Mouse (Mus musculus) myocyte (in vitro differentiated cells): ENCODE results near the gene Tmem252. TPM values are rescaled to one million over a fixed set of nuclear protein-coding genes. Genes with fewer than 3 reads are reported as not detected.
A peak's percentile ranks its signal among the peaks of the same experiment; 100 is the strongest.

Source experiments
- H3K27me3 ChIP-seq: one replicate; pipeline ENCODE4 v1.6.1; 2011; ENCODE audit not compliant: control insufficient read depth, insufficient read depth, insufficient read length
- H3K36me3 ChIP-seq: one replicate; pipeline ENCODE4 v1.6.1; 2011; ENCODE audit not compliant: control insufficient read depth, insufficient read depth
- H3K4me2 ChIP-seq: one replicate; pipeline ENCODE4 v1.6.1; 2011; ENCODE audit warnings: low read depth, control low read depth
- H3K4me3 ChIP-seq: one replicate; pipeline ENCODE4 v1.5.1; 2011; ENCODE audit warnings: mild to moderate bottlenecking, control low read depth, moderate library complexity
- H3K79me2 ChIP-seq: one replicate; pipeline ENCODE4 v1.6.1; 2011; ENCODE audit not compliant: control insufficient read depth, insufficient read depth
- H3ac ChIP-seq: one replicate; pipeline ENCODE4 v1.6.1; 2011; ENCODE audit not compliant: control insufficient read depth, insufficient read length
- CEBPB ChIP-seq: IDR thresholded peaks from 2 replicates; pipeline ENCODE4 v1.6.1; 2011; ENCODE audit warnings: mild to moderate bottlenecking, moderate library complexity; ENCODE audit not compliant: poor library complexity, insufficient read depth, severe bottlenecking
- E2F4 ChIP-seq: IDR thresholded peaks from one replicate; pipeline ENCODE4 v1.6.1; 2011; ENCODE audit warnings: mild to moderate bottlenecking, control low read depth, moderate library complexity; ENCODE audit not compliant: insufficient read depth
- MAX ChIP-seq: IDR thresholded peaks from one replicate; pipeline ENCODE4 v1.6.1; 2011; ENCODE audit warnings: low read depth, mild to moderate bottlenecking, control low read depth
- MYOD1 ChIP-seq, 3 experiments: IDR thresholded peaks; one replicate each; pipeline ENCODE4 v1.6.1; 2011; ENCODE audit warnings: control low read depth in 2 of 3, low read depth in 2 of 3, mild to moderate bottlenecking in 2 of 3, moderate library complexity in 1 of 3; ENCODE audit not compliant: insufficient read length in 2 of 3, control insufficient read depth in 1 of 3
- MYOG ChIP-seq, 3 experiments: IDR thresholded peaks; one replicate each; pipeline ENCODE4 v1.6.1; 2011; ENCODE audit warnings: control low read depth in 2 of 3, low read depth in 2 of 3, mild to moderate bottlenecking in 2 of 3; ENCODE audit not compliant: insufficient read length in 2 of 3, control insufficient read depth in 1 of 3, insufficient read depth in 1 of 3
- POLR2A ChIP-seq: IDR thresholded peaks from one replicate; pipeline ENCODE4 v1.6.1; 2011; ENCODE audit warnings: low read depth, mild to moderate bottlenecking, control low read depth, moderate library complexity; ENCODE audit not compliant: insufficient read length
- POLR2AphosphoS2 ChIP-seq: IDR thresholded peaks from one replicate; pipeline ENCODE4 v1.6.1; 2011; ENCODE audit warnings: low read depth, control low read depth; ENCODE audit not compliant: insufficient read length
- REST ChIP-seq: IDR thresholded peaks from one replicate; pipeline ENCODE4 v1.6.1; 2011; ENCODE audit warnings: mild to moderate bottlenecking, control low read depth, moderate library complexity; ENCODE audit not compliant: insufficient read depth, insufficient read length
- SRF ChIP-seq: IDR thresholded peaks from one replicate; pipeline ENCODE4 v1.6.1; 2011; ENCODE audit warnings: low read depth; ENCODE audit not compliant: control insufficient read depth, insufficient read length
- TCF12 ChIP-seq: IDR thresholded peaks from one replicate; pipeline ENCODE4 v1.6.1; 2011; ENCODE audit warnings: mild to moderate bottlenecking, control low read depth; ENCODE audit not compliant: poor library complexity, insufficient read depth, severe bottlenecking
- TCF3 ChIP-seq: IDR thresholded peaks from one replicate; pipeline ENCODE4 v1.6.1; 2011; ENCODE audit warnings: low read depth, control low read depth; ENCODE audit not compliant: insufficient read length
- USF1 ChIP-seq: IDR thresholded peaks from one replicate; pipeline ENCODE4 v1.6.1; 2011; ENCODE audit warnings: low read depth, mild to moderate bottlenecking, control low read depth, moderate library complexity
- polyA plus RNA-seq: library from polyadenylated mRNA; unstranded; fragments of >200 nt; fragmentation: generic; extraction: Trizol; gene quantifications from one replicate; pipeline ENCODE4 v1.2.1, GENCODE M21; 2012; ENCODE audit warnings: missing spikeins

Tmem252 gene
- polyA plus RNA-seq, 1 experiment = 2.7 TPM

DNA sequence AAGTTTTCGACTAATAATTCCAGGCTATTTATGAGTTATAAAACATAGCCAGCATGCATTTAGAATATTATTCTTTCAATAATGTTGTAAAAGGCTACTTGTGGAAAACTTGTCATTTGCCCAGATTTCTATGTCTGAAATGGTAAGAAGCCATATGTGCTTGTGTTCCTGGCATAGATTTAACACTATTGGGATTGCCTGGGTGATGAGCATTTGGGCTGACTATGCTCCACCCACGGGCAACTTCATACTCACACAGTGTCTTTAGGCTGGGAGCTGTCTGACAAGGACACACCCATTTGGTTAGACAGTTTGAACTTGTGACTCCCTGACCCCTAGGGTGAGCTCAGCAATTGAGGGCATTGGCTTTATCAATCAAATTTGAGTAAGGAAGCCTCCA lies 30.5 kb downstream of the Tmem252 start:
- peak overlapping the region; percentile 25 for H3K4me2 ChIP-seq
- H3ac ChIP-seq = no peak overlapping the region
- no peaks in the 10 kb centered on the region for H3K27me3 ChIP-seq
- H3K4me3 ChIP-seq = no peak overlapping the region
- TF ChIP-seq POLR2AphosphoS2 (no peak), TCF12 (no peak), E2F4 (no peak), CEBPB (no peak), TCF3 (no peak), USF1 (no peak), MYOG (IDR thresholded peaks at IDR 0.05; ENCODE audit: control insufficient read depth in 1 of 3, insufficient read depth in 1 of 3, insufficient read length in 2 of 3, low read depth in 2 of 3) (no peak), MAX (no peak), MYOD1 (IDR thresholded peaks at IDR 0.05; ENCODE audit: control insufficient read depth in 1 of 3, insufficient read length in 2 of 3, low read depth in 2 of 3) (no peak), POLR2A (no peak), REST (no peak)
- H3K36me3 ChIP-seq = no peaks in the 10 kb centered on the region
- no peaks in the 10 kb centered on the region for H3K79me2 ChIP-seq

DNA sequence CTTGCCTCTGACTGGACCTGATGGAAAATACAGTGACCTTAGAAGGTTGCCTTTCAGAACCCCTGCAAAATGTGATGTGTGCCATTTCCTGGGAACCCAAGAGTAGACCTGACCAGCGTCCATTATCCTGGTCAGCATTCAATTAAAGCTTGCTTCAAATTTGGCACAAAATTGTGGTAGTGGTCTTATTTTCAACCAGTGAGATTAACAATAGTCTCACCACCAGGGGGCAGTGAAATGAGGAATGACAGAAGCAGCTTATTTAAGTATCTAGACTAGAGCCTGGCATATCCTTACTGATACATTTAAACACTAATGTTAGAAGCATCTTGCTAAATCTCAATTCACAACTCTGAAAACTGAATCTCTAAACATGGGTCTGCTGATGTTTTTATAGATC lies 31.6 kb downstream of the Tmem252 start:
- no peak overlapping the region for H3K4me3 ChIP-seq
- no peak overlapping the region for H3ac ChIP-seq
- no peaks in the 10 kb centered on the region for H3K79me2 ChIP-seq
- TF ChIP-seq E2F4 = no peak
- no peak for TF ChIP-seq CEBPB
- TF ChIP-seq TCF3 = no peak
- no peak for TF ChIP-seq REST
- TF ChIP-seq TCF12 = no peak
- TF ChIP-seq POLR2AphosphoS2 = no peak
- no peak for TF ChIP-seq MYOD1 (IDR thresholded peaks at IDR 0.05; ENCODE audit: control insufficient read depth in 1 of 3, insufficient read length in 2 of 3, low read depth in 2 of 3)
- TF ChIP-seq POLR2A = no peak
- TF ChIP-seq MAX = no peak
- no peak for TF ChIP-seq USF1
- no peak for TF ChIP-seq SRF
- no peak for TF ChIP-seq MYOG (IDR thresholded peaks at IDR 0.05; ENCODE audit: control insufficient read depth in 1 of 3, insufficient read depth in 1 of 3, insufficient read length in 2 of 3, low read depth in 2 of 3)
- H3K27me3 ChIP-seq = no peaks in the 10 kb centered on the region
- no peaks in the 10 kb centered on the region for H3K36me3 ChIP-seq
- no peak overlapping the region for H3K4me2 ChIP-seq

DNA sequence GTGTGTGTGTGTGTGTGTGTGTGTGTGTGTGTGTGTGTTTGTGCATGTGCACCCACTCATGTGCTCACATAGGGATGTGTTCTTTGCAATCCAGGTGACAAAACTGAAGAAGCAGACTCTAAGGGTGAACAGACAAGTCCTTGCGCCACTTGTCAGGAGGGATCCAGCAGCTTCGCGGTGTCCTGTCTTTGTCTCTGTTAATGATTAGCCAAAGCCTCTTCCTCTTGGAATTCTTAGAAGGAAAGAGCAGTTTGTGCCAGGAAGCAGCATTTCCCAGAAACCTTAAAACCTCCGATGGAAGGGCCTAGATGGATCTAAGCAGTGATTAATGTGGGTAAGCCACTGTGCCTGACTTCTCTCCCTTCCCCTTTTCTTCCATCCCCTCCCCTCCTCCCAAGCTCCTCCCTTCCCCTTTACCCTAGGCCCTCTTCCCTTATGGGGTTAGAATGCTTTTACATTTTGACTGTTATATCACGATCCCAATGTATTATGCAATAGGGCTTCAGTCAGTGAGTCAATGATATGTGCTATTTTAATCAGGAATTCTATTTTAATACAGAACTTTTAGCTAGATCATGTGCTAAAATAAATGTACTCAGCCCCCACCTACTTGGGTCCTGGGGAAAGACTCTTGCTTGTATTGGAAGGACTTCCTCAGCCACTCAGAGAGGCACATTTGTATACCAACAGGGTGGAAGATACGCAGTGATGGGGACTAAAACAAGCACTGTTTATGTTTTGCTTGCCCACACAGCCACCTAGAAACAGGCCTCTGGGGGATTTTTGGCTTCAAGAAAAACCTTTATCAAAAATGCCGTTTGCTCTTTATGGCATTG lies 33.5 kb downstream of the Tmem252 start:
- no peak for TF ChIP-seq TCF3
- TF ChIP-seq CEBPB = peak; percentile 70
- TF ChIP-seq USF1 = no peak
- no peak for TF ChIP-seq MAX
- TF ChIP-seq POLR2A = no peak
- H3ac ChIP-seq = no peak overlapping the region
- no peak overlapping the region for H3K4me2 ChIP-seq
- no peaks in the 10 kb centered on the region for H3K27me3 ChIP-seq
- no peak overlapping the region for H3K4me3 ChIP-seq
- no peaks in the 10 kb centered on the region for H3K36me3 ChIP-seq
- no peaks in the 10 kb centered on the region for H3K79me2 ChIP-seq

DNA sequence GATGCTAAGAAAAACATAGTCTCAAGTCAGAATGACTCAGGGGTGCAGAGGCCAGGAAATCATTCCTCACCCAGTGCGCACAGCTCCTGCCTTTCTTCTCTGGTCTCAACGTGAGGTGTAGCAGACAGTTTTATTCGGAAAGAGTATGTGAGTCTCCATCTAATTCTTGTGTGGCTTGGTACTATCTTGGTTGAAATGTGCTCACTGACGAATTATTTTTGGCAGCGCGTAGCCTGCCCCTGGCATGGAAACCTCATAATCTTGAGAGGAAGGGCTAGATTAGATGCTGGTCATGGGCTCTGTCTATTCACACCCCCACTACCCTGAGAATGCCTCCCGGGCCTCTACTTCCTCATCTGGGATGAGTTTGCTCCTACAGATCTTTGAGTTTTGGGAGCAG lies 34.2 kb downstream of the Tmem252 start:
- Histone ChIP-seq H3K4me2 (no peak overlapping the region), H3K36me3 (no peaks in the 10 kb centered on the region), H3ac (no peak overlapping the region), H3K79me2 (no peaks in the 10 kb centered on the region), H3K4me3 (no peak overlapping the region), H3K27me3 (no peaks in the 10 kb centered on the region)
- TF ChIP-seq SRF (no peak), MYOG (IDR thresholded peaks at IDR 0.05; ENCODE audit: control insufficient read depth in 1 of 3, insufficient read depth in 1 of 3, insufficient read length in 2 of 3, low read depth in 2 of 3) (no peak)

DNA sequence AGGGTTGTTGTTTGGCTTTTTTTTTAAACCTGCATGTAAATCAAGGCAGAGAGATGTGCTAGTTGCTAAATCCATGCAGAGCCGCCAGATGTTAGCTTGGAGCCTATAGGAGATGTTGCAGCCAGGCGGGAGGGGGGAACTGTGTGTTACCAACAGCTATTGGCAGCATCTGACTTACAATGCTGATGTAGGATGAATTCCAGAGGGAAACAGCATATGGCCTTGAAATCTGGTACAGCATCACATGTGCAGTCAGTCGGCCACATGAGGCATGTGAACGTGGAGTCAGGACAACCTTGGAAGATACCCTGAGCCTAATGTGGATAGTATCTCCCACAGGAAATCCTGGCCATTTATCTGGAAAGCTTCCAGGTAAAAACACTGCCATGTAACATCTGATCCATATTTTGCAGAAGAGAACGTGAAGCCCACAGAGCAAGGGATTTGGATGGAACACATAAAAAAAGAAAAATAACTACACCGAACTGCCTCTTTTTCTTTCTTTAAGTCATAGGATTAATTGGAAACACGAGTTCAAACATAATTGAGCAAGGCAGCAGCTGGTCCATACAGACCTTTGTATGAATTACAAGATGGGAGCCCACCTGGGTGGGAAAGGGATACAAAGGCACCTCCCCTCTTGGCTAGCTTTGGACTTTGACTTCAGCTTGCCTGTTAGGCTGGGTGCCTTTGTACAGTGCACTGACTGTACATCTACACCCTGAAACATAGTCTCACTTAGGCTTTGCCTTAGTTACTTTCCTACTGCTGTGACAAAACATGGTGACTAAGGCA lies 42.7 kb downstream of the Tmem252 start:
- no peaks in the 10 kb centered on the region for H3K36me3 ChIP-seq
- no peak overlapping the region for H3K4me3 ChIP-seq
- H3ac ChIP-seq = no peak overlapping the region
- no peak for TF ChIP-seq CEBPB
- no peak for TF ChIP-seq USF1
- TF ChIP-seq REST = no peak
- TF ChIP-seq TCF12 = no peak
- TF ChIP-seq MYOG (IDR thresholded peaks at IDR 0.05; ENCODE audit: control insufficient read depth in 1 of 3, insufficient read depth in 1 of 3, insufficient read length in 2 of 3, low read depth in 2 of 3) = no peak
- TF ChIP-seq POLR2AphosphoS2 = no peak
- no peak for TF ChIP-seq SRF
- no peak for TF ChIP-seq MYOD1 (IDR thresholded peaks at IDR 0.05; ENCODE audit: control insufficient read depth in 1 of 3, insufficient read length in 2 of 3, low read depth in 2 of 3)
- TF ChIP-seq MAX = no peak
- TF ChIP-seq E2F4 = no peak
- no peak for TF ChIP-seq POLR2A
- TF ChIP-seq TCF3 = no peak
- no peaks in the 10 kb centered on the region for H3K79me2 ChIP-seq
- H3K4me2 ChIP-seq = no peak overlapping the region
- H3K27me3 ChIP-seq = no peaks in the 10 kb centered on the region
